Mouse (Mus musculus) CH12.LX (cell line): ENCODE measurements around the gene Lrch1. TPM values are rescaled to one million over a fixed set of nuclear protein-coding genes. Genes with fewer than 3 reads are reported as not detected.
A peak's percentile ranks its signal among the peaks of the same experiment; 100 is the strongest.

Experiments
- DNase-seq: peaks from one replicate; pipeline ENCODE4 v3.0.0-alpha.2; 2013; ENCODE audit errors: extremely low read depth
- H3K27ac ChIP-seq: 2 replicates; pipeline ENCODE4 v1.5.1; 2012; ENCODE audit warnings: low read depth, mild to moderate bottlenecking, control low read depth, moderate library complexity; ENCODE audit not compliant: insufficient read depth
- H3K27me3 ChIP-seq: replicated peaks from 2 replicates; pipeline ENCODE3; 2012; ENCODE audit warnings: inconsistent platforms
- H3K36me3 ChIP-seq, 2 experiments: replicated peaks in 1 of 2; 2 replicates each; pipeline versions ENCODE3 to v1.6.1; 2012; ENCODE audit warnings: inconsistent platforms in 1 of 2, low read length in 1 of 2, mild to moderate bottlenecking in 1 of 2, mixed read lengths in 1 of 2, moderate library complexity in 1 of 2; ENCODE audit not compliant: control insufficient read depth in 1 of 2, insufficient read depth in 1 of 2
- H3K4me1 ChIP-seq, 2 experiments: 2 replicates each; pipeline ENCODE4 v1.6.1; 2012; ENCODE audit warnings: inconsistent platforms in 1 of 2, moderate library complexity in 1 of 2; ENCODE audit not compliant: insufficient read depth in 2 of 2, control insufficient read depth in 1 of 2
- H3K4me2 ChIP-seq: 2 replicates; pipeline ENCODE4 v1.6.1; 2012; ENCODE audit warnings: low read depth, mild to moderate bottlenecking, control low read depth; ENCODE audit not compliant: poor library complexity, insufficient read depth, severe bottlenecking
- H3K4me3 ChIP-seq, 3 experiments: fragments of 150-350 bp in 1 of 3; sonication (generic) in 1 of 3; replicated peaks in 1 of 3; 2 replicates each; pipeline versions ENCODE3 to v1.5.1; 2011 to 2012; ENCODE audit warnings: low read depth in 2 of 3, low read length in 2 of 3, mild to moderate bottlenecking in 2 of 3, moderate library complexity in 2 of 3, control low read depth in 1 of 3, improper control_type of control experiment in 1 of 3, inconsistent platforms in 1 of 3, mixed read lengths in 1 of 3; ENCODE audit not compliant: poor library complexity in 1 of 3
- H3K79me2 ChIP-seq: replicated peaks from 2 replicates; pipeline ENCODE4 v1.6.1; 2012; ENCODE audit warnings: mild to moderate bottlenecking, moderate library complexity; ENCODE audit not compliant: control insufficient read depth, poor library complexity, insufficient read depth, severe bottlenecking; ENCODE audit errors: extremely low read depth
- H3K9ac ChIP-seq: 2 replicates; pipeline ENCODE4 v1.6.1; 2012; ENCODE audit warnings: low read depth, mild to moderate bottlenecking, control low read depth, moderate library complexity; ENCODE audit not compliant: insufficient read depth
- H3K9me3 ChIP-seq: replicated peaks from 2 replicates; pipeline ENCODE3; 2012; ENCODE audit warnings: low read length, inconsistent platforms, mixed read lengths
- CTCF ChIP-seq, 2 experiments: IDR thresholded peaks in 1 of 2; conservative IDR thresholded peaks in 1 of 2; 2 replicates each; pipeline ENCODE4 v1.5.1; 2011 to 2012; ENCODE audit warnings: low read depth in 2 of 2, low read length in 2 of 2, improper control_type of control experiment in 1 of 2, inconsistent platforms in 1 of 2, mild to moderate bottlenecking in 1 of 2, moderate library complexity in 1 of 2
- ELF1 ChIP-seq: IDR thresholded peaks from 2 replicates; pipeline ENCODE4 v1.6.1; 2014; ENCODE audit warnings: low read depth, mild to moderate bottlenecking, inconsistent platforms, low read length, improper control_type of control experiment
- IRF4 ChIP-seq: IDR thresholded peaks from 2 replicates; pipeline ENCODE4 v1.6.1; 2014; ENCODE audit warnings: low read depth, mild to moderate bottlenecking, inconsistent platforms, low read length, improper control_type of control experiment
- MAX ChIP-seq: IDR thresholded peaks from 2 replicates; pipeline ENCODE4 v1.6.1; 2011; ENCODE audit warnings: low read length, improper control_type of control experiment
- NELFE ChIP-seq: IDR thresholded peaks from 2 replicates; pipeline ENCODE4 v1.6.1; 2011; ENCODE audit warnings: low read depth, low read length, improper control_type of control experiment
- PAX5 ChIP-seq: IDR thresholded peaks from 2 replicates; pipeline ENCODE4 v1.6.1; 2012; ENCODE audit warnings: low read length, inconsistent platforms, mixed read lengths
- POLR2A ChIP-seq: IDR thresholded peaks from 2 replicates; pipeline ENCODE4 v1.6.1; 2011; ENCODE audit warnings: low read depth, mild to moderate bottlenecking, improper control_type of control experiment, low read length
- SIN3A ChIP-seq: IDR thresholded peaks from 2 replicates; pipeline ENCODE4 v1.6.1; 2012; ENCODE audit warnings: low read length, improper control_type of control experiment, inconsistent platforms
- TCF12 ChIP-seq: IDR thresholded peaks from 2 replicates; pipeline ENCODE4 v1.6.1; 2014; ENCODE audit warnings: low read depth, mild to moderate bottlenecking, inconsistent platforms, low read length, improper control_type of control experiment
- USF1 ChIP-seq: IDR thresholded peaks from 2 replicates; pipeline ENCODE4 v1.6.1; 2014; ENCODE audit warnings: low read depth, mild to moderate bottlenecking, inconsistent platforms, low read length, improper control_type of control experiment
- ZC3H11A ChIP-seq: IDR thresholded peaks from 2 replicates; pipeline ENCODE4 v1.6.1; 2012; ENCODE audit warnings: low read depth, mild to moderate bottlenecking, inconsistent platforms, low read length, improper control_type of control experiment
- ZKSCAN1 ChIP-seq: IDR thresholded peaks from 2 replicates; pipeline ENCODE4 v1.6.1; 2012; ENCODE audit warnings: low read depth, inconsistent platforms, low read length, improper control_type of control experiment, borderline replicate concordance
- ZNF384 ChIP-seq: IDR thresholded peaks from 2 replicates; pipeline ENCODE4 v1.6.1; 2012; ENCODE audit warnings: low read depth, low read length, improper control_type of control experiment, inconsistent platforms
- dilution Hi-C: fragments of 300-500 bp; cut with MboI; formaldehyde crosslinking; loops from 2 replicates; pipeline ENCODE4 v1.14.3; 2020; ENCODE audit warnings: low sequenced_read_pairs; ENCODE audit not compliant: extremely low pct_unique_long_range_greater_than_20kb, extremely low pct_ligation_motif_present
- in situ Hi-C: fragments of 300-500 bp; cut with MboI; formaldehyde crosslinking; loops from 3 replicates; pipeline ENCODE4 v1.14.3; 2019; ENCODE audit warnings: low sequenced_read_pairs, low pct_ligation_motif_present, low pct_unique_long_range_greater_than_20kb, mixed read lengths
- polyA plus RNA-seq: library from polyadenylated mRNA; unstranded; fragments of >175 nt; gene quantifications from 2 replicates; pipeline ENCODE4 v1.2.1, GENCODE M21; 2012; ENCODE audit warnings: low read depth; ENCODE audit not compliant: insufficient read length
- total RNA-seq, 2 experiments: library from RNA; depleted of rRNA; stranded (reverse); fragments of 300-350 nt in 1 of 2; fragments of >200 nt in 1 of 2; gene quantifications; 2 replicates each; pipeline ENCODE4 v1.2.3; 2012 to 2014

The Lrch1 gene
- total and polyA plus RNA-seq, 3 experiments, result 10.3 to 23.3 (median 12.8) TPM

DNA sequence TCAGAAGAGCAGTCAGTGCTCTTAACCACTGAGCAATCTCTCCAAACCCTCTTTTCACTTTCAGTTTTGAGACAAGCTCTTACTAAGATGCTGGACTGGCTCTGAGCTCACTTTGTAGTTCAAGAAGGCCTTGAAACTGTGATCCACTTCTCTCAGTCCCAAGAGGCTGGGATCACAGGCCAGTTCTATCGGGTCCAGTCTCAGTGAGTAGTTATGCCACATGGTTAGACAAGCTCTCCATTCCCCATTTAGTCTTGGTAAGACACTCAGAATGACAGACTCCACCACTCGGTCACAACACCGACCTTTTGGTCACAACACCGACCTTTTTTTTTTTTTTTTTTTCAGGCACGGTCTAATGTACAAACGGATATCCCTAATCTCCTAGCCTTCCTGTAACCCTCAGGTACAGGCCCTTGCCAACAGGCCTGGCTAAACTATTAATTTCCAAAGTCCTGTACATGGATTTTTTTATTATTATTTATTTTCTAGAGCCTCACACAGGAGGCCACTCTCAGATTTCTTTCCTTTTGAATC is 4.0 kb downstream of the Lrch1 start:
- Histone ChIP-seq H3K9me3 (no peaks in the 10 kb centered on the region), H3K27me3 (no peaks in the 10 kb centered on the region), H3K4me1 (peaks cover 18 to 71% of the 10 kb centered on the region in 2 experiments), H3K4me2 (peak overlapping the region; percentile 89), H3K27ac (peak overlapping the region; percentile 66), H3K79me2 (peaks cover 69% of the 10 kb centered on the region), H3K4me3 (peak overlapping the region in 1 of 3 experiments; percentile 20), H3K9ac (0 out of 2 replicates have a peak overlapping the region, but pooled peaks have one; percentile 40), H3K36me3 (peaks cover 0 to 19% of the 10 kb centered on the region in 2 experiments)
- dilution Hi-C loops, result no loop called here
- in situ Hi-C loops, result no loop called here
- TF ChIP-seq IRF4, result peak; percentile 22; the same call in 1 of the 2 replicates
- no peak for TF ChIP-seq CTCF (conservative IDR thresholded peaks at IDR 0.05 in 1 of 2, IDR thresholded peaks at IDR 0.05 in 1 of 2; ENCODE audit: low read depth in 2 of 2, low read length in 2 of 2)
- peak; percentile 81 for TF ChIP-seq ZNF384
- DNase-seq, result no peak

DNA sequence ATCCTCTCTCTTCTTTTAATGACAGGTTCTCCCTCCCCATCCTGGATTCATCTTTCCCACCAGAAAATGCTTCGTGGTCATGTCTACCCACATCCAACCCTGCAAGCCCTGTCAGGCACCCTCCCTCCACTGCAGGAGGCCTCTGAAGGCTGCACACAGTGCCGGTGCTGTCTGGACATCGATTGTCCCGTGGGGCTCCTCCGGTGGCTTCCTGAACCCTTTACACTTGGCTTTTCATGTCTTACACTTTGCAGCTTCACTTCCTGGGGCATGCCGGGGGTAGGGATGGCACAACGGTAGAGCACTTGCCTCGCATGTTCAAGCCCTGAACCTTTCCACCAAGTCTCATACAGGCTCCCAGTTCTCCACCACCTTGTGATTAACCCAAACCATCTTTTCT is 4.7 kb downstream of the Lrch1 start:
- Histone ChIP-seq H3K4me2 (peak overlapping the region; percentile 84), H3K4me3 (no peak overlapping the region), H3K79me2 (peaks cover 69% of the 10 kb centered on the region), H3K9me3 (no peaks in the 10 kb centered on the region), H3K9ac (no peak overlapping the region; the same call in 1 of the 2 replicates), H3K27me3 (no peaks in the 10 kb centered on the region), H3K36me3 (peaks cover 0 to 22% of the 10 kb centered on the region in 2 experiments), H3K4me1 (peaks cover 21 to 71% of the 10 kb centered on the region in 2 experiments), H3K27ac (peak overlapping the region; percentile 33; the same call in 1 of the 2 replicates)
- TF ChIP-seq ELF1, result 0 out of 2 replicates have a peak, but pooled peaks have one; percentile 25
- no peak for TF ChIP-seq ZKSCAN1
- dilution Hi-C loops (no loop called here), in situ Hi-C loops (no loop called here)
- no peak for DNase-seq

- Histone ChIP-seq H3K4me3 (no peak overlapping the region), H3K4me2 (no peak overlapping the region), H3K27me3 (no peaks in the 10 kb centered on the region), H3K79me2 (peaks cover 63% of the 10 kb centered on the region), H3K9me3 (no peaks in the 10 kb centered on the region), H3K27ac (no peak overlapping the region), H3K4me1 (peaks cover 27 to 82% of the 10 kb centered on the region in 2 experiments), H3K9ac (no peak overlapping the region), H3K36me3 (peaks cover 0 to 24% of the 10 kb centered on the region in 2 experiments)
- no peak for DNase-seq
- dilution Hi-C loops, result no loop called here
- in situ Hi-C loops, result no loop called here
- TF ChIP-seq ZNF384 (no peak), POLR2A (no peak), NELFE (no peak), ZC3H11A (no peak), TCF12 (no peak), SIN3A (no peak), MAX (no peak), USF1 (no peak), PAX5 (no peak)
Observed at GRCm38 (mm10) chr14:74941591-74941990, 6.1 kb downstream of the Lrch1 start.
